Mouse (Mus musculus) brain, embryonic 18.5 days (tissue): Measurements from ENCODE around the gene Rexo4.

Experiments
- DNase-seq: peaks from one replicate; pipeline ENCODE4 v3.0.0-alpha.2; 2012; ENCODE audit warnings: low read depth, low spot score

Gene Rexo4

DNA sequence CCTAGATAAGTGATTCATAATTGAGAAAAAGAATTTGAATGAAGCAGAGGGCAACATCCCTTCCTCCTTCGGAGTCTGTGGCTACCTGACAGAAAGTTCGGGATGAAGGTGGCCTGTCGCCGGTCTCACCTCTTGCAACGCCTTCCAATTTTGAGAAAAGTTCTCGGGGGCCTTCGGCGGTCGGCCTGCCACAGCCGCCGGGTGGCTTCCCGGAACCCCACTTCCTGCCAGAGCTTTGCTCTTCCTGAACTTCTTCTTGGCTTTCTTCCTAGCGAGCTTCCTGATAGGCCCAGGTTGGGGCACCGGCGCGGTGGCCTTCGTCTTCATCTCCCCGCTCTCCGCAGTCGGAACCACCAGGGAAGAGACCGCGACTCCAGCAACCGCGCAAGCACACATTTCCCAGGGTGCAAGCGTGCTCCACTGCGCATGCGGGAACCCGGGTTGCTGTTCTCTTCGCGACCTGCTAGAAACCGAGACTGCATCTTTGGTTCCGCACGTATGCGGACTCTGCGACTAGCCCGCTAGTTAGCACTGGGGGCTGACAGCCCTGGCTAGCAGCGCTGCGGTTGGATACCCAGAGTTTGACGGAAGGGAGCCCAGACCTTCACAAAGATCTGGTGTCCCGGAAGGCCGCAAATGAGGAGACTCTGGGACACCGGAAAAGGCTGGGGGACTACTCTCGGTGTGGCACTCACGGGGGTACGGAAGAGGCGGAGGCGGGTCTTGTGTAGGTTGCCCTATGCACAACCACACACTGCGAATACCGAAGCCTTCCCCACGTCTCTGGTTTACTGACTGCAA, at the start of gene Rexo4:
Gene Rexo4 (minus strand): TSS at position 464 of the 801 bp plus-strand sequence.
- peak; percentile 93 for DNase-seq

DNA sequence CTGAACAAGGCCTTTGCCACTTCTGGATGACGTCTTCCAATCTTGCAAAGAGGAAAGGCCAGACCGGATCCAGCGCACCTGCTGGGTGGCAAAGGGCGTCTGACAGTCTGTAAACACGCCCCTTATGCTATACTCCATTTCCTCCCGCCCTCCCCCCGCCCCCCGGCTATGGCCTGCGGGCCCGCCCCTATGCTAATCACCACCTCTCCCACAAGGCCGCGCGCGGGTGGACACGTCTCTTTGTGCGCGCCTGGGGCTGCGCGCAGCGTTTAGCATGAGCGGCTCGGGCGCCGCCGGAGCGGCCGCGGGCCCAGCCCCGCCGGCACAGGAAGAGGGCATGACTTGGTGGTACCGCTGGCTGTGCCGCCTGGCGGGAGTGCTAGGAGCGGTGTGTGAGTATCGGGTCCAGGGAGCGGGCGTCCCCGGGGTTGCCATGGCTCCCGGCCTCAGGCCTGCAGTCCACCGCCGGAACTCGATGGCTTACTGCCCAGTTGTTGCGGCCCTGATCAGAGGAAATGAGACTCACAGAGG, 45.6 kb upstream of the Rexo4 start, which contains the start of gene Cacfd1:
Gene Cacfd1 (plus strand): TSS at position 213 of the 531 bp plus-strand sequence.
- peak; percentile 74 for DNase-seq

DNA sequence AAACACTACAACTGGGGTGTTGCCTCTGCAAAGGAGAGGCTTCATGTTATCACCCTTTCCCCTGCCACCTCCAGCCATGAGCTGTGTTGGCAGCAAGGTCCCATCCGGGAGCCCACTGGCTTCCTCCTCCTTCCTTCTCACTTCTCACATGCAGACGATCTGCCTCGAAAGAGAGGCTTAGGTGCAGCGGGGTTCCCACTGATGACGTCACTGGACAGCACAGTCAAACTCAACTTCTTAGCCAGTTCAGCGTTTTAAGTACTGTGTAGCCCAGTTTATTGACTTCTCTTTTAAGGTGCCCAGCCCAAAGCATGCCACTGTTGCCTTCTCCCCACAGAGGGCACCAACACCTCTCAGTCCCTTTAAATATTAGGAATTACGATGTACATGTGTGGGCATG, 43.5 kb upstream of the Rexo4 start:
- DNase-seq = no peak

DNA sequence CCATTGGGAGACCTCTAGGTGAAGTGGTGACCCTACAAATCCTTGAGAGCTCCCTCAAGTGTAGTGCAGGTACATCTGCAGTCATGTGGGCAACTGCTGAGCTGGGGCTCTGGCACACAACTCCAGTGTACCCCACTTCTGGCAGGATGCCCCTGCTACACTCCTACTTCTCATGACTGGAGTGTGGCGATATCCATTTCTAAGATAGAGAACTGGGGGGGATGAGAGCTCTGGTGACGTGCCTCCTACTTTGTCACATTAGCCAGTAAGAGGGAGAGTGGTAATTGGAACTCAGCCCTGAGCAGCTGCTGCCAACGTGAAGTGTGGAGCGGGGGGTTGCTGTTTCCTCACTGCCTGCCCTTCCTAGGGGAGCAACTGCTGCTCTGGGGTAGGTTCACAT, 42.1 kb upstream of the Rexo4 start:
- DNase-seq = no peak

DNA sequence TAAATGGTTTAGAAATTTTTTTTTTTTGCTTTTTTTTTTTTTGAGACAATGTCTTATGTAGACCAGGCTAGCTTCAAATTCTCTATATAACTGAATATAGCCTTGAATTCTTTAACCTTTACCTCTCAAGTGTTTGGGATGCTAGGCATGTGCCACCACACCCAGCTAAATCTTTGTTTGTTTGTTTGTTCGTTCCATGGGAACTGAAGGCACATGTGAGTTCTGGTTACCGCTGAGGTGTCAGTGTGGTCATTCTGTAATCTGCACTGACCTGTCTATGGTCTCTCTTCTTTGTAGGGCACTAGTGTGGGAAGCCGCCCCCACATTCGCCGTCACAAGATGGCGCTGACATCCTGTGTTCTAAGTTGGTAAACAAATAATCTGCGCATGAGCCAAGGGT, 33.8 kb upstream of the Rexo4 start:
- DNase-seq = no peak

DNA sequence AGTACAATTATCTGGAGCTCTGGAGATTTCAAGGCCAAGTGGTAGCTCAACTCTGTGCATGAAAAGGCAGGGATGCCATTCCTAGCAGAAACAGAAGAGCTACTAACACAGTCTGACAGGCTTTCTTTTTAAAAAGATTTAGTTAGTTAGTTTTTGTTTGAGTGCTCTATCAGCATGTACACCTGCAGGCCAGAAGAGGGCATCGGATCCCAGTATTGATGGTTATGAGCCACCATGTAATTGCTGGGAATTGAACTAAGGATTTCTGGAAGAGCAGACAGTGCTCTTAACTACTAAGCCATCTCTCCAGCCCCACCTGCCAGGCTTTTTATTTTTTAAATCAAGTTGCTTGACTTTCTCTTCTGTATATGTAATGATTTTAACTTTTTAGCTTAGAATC, 33.3 kb upstream of the Rexo4 start:
- DNase-seq = no peak

DNA sequence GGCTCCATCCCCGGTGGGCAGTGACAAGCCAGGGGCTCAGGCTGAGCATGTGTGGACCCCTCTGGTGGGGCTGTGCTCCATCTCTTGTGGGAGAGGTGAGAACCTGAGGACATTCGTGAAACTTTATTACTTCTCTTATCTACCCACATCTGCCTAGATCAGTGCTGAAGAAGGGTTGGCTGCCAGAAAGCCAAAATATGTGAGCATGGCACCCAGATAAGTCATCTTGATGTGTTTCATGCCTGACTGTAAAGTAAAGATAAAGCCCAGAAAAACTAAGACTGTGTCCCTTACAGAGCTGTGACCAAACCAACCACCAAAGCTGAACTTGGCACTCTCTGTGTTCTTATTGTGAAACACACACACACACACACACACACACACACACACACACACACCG, 29.8 kb upstream of the Rexo4 start:
- DNase-seq = no peak

DNA sequence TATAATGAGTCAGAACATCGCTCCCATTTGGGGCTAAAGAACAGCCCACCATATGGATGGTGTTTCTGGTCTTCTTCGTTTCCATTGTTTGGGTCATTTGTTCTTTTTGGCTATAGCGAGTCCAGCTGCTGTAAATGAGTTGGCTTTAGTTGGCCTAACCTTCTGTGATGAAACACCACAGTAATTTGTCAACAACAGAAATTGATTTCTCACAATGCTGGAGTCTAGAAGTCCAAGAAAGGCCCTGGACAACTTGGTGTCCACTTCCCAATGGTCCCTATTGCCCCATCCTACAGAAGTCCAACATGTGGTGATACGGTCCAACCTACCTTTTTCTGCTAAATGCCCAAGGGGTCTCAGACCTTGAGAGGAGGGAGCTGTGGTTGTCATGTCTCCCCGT, 20.5 kb upstream of the Rexo4 start:
- DNase-seq = no peak

DNA sequence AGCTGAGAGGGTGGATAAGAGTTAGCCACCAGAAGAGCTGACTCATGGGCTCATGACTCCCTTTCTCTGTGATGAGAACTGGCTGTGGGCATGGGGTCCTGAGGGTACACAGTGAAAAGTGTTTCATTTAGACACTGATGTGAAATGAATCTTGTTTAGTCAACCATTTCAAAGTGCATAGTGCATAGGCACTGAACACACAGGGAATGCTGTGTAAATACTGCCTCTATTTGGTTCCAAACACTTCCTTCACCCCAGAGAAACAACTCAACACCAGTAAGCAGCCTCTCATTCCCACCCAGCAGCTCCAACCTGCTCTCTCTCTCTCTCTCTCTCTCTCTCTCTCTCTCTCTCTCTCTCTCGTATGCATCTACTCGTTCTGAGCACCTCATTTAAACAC, 20.0 kb upstream of the Rexo4 start:
- DNase-seq = no peak

DNA sequence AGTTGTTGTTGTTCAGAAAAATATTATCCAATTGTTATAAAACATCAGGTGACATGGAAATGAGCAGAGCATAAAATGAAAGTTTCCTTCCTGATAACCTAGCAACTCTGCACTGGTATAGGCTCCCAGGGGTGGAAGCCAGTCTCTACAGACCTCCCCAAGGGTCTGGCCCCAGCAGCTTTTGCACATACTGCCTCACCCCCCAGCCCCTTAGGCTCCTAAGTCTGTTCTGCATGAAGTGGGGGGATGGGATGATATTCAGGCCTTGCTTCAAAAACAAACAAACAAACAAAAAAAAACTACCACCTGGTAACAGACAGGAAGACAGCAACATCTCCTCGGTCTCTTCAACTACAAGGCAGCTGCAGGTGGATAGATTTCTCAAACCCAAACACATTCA, 16.2 kb upstream of the Rexo4 start:
- no peak for DNase-seq

DNA sequence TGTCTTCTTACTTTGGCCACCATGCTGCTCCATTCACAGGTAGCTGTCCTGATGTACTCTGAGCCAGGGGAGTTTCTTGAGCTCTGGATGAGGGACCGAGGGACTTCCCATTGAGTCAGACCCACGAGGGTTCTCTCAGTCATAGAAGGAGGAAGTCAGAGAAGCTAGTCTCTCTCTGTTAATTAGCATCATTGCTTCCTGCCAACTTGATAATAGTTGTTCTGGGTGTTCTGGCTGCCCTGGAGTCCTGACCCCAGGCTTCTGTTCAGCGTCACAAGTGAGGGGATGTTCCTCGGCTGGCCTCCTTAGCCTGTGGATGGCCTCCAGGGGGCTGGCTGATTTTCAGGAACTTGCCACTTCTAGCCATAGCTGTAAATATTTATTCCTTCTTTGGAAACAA, 9.8 kb upstream of the Rexo4 start:
- DNase-seq = no peak

DNA sequence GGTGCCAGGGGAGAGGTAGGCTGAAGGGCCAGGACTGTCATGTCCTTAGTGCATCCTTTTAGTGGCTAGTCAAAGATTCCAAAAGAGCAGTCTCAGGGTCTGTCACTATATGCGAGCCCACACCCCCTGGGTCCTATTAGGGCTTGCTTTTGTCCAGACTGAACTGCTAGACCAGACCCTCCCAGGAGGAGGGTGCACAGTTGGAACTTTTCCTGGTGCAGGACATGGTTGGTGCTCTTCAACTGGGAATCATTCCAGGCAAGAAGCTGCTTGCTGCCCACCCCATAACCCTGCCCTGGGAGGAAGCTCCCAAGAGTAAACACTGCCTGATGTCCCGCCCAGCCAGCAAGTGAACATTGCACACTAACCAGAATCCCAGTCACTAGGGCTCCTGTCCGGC, 8.9 kb upstream of the Rexo4 start, which contains the start of gene Adamts13:
Gene Adamts13 (plus strand): TSS at position 301 of the 400 bp plus-strand sequence.
- no peak for DNase-seq

DNA sequence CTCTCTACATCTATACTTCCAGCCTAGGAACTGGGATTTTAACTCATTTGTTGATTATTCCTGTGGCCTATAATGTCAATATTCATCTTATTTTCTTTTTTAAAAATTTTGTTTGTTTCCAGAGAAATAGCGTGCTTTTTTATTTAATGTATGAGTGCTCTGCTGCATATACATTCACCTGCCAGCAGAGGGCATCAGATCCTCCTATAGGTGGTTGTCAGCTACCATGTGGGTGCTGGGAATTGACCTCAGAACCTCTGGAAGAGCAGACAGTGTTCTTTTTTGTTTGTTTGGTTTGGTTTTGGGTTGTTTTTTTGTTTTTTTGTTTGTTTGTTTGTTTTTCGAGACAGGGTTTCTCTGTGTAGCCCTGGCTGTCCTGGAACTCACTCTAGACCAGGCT, 3.1 kb upstream of the Rexo4 start:
- no peak for DNase-seq

DNA sequence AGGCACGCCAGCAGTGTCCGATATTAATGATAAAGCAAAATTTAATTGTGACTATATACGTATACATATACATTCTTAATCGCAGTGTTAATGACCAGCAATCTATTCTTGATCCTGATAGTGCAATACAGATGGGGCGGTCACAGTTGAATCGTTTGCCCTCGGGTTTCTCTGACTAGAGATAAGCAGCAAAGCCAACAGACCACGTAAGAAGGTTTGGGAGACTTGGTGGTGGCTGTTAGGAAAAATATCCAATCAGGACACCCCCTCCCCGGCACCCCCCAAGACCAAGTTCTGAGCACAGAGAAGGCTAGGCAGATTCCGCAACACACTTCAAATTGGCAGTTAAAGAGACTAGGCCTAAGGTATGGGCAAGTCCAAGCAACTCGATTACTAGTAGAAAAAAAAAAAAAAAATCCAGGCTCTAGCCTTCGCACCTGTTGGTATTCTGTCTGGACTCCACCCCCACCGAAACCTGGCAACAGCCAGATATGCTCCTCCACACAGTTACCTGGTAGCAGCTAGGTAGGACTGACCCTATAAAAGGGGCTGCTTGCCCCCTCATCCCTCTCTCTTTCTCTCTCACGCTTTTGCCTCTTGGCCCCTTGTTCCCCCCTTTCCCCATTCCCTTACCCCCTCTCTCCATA, 661 bp upstream of the Rexo4 start:
- DNase-seq = no peak

DNA sequence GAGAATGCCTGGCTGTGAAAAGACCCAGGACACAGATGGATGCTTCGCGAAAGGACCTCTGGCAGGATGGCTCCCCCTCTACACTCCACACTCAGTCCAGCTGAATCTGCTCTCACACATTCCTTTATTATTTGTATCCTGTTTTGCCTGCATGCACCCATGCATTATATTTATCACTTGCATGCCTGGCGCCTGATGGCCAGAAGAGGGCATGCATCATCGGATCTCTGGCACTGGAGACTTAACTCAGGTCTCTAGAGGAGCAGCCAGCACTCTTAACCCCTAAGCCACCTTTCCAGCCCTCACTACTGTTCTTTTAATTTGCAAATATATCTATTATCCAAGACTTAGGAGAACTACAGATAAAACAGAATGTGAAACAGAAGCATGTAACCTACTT, 3.4 kb downstream of the Rexo4 start:
- DNase-seq = no peak

DNA sequence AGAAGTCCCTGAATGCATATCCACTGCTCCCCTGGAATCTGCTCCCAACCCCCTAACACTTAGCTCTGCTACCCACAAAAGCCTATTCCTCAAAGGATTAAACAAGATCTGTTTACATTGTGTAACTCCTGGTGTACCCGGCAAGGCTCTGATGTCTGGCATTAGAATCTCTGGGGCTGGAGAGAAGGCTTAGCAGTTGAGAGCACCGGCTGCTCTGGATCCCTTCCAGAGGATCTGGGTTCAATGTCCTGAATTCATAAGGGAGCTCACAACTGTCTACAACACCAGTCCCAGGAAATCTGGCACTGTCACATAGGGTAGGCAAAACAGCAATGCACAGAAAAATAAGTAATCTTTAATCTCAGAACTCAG, 6.7 kb downstream of the Rexo4 start:
- no peak for DNase-seq

DNA sequence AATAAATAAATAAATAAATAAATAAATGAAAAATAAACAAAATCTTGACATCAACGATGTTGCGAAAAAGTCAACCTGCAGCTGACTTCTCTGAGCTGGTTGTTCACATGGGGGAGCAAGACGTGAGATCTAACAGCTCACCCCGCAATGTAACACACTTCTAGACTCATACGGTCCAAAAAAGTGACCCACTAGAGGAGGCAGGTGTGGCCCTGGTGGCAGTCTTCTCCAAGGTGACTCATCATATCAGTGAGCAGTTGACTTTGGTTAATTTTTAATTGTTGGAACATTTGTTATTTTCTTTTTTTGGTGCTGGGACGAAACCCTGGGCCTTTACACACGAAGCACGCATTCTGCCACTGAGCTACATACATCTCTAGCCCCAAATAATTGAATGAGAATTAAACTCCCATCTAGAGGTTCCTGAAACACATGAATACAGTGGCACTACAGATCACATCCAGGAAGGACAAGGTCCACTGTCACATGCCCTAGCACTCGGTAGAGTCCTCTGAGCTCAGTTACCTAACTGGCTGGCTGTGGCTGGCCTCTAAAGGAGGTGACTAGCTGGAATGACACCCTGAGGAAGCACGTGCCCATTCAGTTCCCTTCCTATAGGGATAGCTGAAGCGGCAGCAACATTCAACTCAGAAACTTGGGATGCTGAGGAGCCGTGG, 7.2 kb downstream of the Rexo4 start:
- no peak for DNase-seq

DNA sequence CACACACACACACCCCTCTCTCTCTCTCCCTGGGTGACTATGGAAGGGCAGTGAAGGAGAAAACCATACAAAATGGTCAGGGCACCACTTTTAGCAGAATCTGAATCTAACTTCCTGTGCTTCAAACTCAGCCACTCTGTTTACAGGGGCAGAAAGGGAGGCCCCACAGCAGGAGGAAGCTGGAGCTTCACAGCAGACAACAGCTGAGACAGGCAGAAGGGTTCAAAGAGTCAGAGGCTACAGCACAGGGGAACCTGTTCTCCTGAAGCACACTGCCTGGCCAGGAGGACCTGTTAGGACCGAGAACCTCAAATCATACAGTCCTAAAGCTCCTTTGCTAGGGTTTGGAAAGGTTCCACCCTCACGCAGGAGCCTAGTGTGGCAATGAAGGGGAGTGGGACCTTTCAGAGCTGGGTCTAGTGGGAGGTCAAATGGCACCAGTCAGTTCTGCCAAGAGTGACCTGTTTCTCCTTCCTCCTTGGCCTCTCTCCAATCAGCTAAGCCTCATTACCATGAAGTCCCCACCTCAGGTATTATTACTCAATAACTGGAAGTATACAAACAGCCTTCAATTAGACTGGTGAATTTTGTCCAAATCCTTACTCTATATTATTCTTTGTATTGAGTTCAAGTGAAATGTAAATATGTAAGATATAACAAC, 9.3 kb downstream of the Rexo4 start:
- DNase-seq = no peak

DNA sequence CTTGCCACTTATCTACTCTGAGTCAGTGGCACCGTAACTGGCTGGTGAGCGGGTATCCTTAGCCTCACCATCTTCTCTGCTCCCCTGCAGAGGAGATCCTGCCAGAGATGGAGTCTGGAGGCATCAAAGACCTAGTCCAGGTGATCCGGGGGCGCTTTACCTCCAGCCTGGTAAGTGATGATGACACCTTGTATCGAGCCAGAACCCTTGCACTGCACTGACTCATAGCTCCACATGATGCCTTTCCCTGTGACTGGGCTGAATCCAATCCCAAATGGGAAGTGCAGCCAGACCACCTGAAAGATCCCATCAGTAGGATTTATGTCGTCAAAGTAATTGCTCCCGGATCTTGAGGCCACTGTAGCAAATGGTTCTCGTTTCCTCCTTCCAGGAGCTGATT, 11.3 kb downstream of the Rexo4 start:
- DNase-seq = no peak

DNA sequence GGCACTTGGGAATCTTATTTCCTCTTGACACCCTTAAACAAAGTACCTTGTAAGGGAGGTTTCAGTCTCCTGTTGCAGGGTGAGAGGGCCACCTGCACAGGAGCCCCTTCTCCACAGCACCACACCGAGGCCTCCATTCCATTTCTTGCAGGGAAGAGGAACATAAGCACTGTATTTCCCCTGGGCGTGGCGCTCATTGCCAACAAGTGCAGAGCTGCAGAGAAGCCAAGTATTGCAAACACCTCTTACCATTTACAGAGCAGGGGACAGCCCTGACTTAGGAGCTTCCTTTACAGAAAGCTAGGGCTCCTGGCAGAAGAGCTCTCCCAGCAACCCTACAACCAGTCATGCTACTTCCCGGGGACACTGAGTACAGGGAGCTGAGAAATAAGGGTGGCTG, 12.0 kb downstream of the Rexo4 start:
- DNase-seq = no peak

DNA sequence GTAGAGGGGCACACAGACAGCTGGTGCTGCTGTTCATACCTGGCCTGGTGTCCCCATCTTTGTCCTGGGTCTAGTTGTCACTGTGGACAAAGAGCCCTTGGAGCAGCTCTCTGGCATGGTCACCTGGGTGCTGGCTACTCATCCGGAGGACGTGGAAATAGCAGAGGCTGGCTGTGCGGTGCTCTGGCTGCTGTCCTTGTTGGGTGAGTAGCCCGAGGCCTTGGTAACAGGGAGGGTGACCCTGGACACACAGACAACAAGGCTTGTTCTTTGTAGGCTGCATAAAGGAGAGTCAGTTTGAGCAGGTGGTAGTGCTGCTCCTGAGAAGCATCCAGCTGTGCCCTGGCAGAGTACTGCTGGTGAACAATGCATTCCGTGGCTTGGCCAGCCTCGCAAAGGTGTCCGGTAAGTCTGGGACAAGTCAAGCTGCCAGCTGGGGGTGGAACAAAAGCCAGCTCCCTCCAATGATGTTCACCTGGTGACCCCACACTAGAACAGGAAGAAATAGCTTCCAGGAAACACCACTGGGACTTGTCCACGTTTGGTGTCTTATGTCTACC, 12.8 kb downstream of the Rexo4 start:
- DNase-seq = no peak

DNA sequence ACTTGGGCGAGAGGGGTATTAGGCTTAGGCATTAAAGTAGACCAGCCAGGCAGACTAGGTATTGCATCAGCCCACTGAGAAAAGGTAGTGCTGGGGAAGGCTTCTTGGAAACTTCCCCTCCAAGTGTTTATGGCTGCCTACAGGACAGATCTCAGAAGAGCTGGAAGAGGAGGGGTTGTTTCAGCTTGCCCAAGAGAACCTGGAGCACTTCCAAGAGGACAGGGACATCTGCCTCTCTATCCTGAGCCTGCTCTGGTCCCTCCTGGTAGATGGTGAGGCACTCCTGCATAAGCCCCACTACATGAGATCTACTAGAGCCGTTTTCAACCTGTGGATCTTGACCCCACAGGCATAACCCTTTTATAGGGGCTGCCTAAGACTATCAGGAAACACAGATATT, 13.8 kb downstream of the Rexo4 start:
- no peak for DNase-seq
